Mouse (Mus musculus): ENCODE measurements around the gene Pcolce2. TPM values are rescaled to one million over a fixed set of nuclear protein-coding genes. Genes with fewer than 3 reads are reported as not detected.

Gene Pcolce2
- polyA plus RNA-seq, 1 experiment from 2014 or later = 8.0 TPM

DNA sequence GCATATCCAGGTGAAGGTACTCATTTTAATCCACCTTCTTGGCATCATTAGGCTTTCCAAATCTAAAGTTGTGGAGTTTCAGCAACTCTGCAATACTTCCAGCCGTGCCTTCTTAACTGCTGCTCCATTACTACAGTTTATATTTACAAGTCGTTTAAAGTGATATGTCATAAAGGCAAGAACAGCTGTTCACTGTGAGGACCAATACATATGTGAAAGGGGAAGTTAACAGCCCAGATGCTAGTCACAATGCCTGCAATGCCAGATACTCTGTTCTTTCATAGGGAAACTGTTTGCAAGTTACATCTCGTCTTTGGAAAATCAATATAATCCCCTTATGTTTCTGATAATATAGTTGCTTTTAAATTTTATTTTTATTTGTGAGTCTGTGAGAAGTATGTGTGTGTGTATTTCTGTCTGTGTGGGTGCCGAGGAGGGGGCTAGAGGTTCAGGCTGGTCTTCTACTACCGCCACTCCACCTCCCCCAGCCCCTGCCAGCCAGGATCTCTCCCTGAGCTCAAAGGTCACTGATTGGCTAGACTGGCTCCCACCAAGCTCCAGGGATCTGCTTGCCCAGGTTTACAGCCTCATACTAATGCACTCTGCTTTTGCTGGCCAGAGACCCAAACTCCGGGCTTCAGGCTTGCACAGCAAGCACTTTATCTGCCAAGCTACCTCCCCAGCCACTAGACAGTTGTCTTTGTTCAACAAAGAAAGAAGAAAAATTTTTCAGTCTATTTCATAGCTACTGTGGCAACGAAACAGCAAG, 107.6 kb downstream of the Pcolce2 start:
- Histone ChIP-seq H3K9me3 (no peaks in the 10 kb centered on the region), H3K9ac (no peak overlapping the region), H3K4me3 (no peak overlapping the region), H3K36me3 (no peaks in the 10 kb centered on the region), H3K27me3 (peaks cover 10% of the 10 kb centered on the region; the same call in 1 of the 2 replicates), H3K4me2 (0 out of 2 replicates have a peak overlapping the region, but pooled peaks have one; percentile 18), H3K27ac (no peak overlapping the region), H3K4me1 (peaks cover 16% of the 10 kb centered on the region; the same call in 1 of the 2 replicates)
- WGBS = 48% methylated on average over 7 of the region's 7 CpGs
- no peak for ATAC-seq (ENCODE audit: borderline replicate concordance, extremely low read depth, low FRiP score, low TSS enrichment)

DNA sequence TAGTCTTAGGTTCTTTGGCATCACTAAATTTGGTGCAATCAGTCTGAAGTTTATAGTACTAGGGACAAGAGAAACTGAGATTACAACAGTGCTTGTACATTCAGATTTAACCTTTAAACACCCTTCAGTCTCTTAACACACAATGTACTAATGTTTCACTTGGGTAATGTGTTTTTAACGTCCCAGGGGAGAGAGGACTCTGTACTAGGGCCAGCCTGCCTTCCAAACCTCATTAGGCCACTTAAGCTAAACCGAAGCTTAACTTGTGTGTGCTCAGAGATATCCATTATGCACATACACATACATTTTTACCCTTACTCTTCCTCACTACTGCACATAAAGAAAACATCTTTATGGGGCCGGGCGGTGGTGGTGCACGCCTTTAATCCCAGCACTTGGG, 109.9 kb downstream of the Pcolce2 start:
- H3K4me1 ChIP-seq = peaks cover 21% of the 10 kb centered on the region; the same call in 1 of the 2 replicates
- no peak for ATAC-seq (ENCODE audit: borderline replicate concordance, extremely low read depth, low FRiP score, low TSS enrichment)
- 80% methylated on average over 5 of the region's 5 CpGs for WGBS
- H3K27me3 ChIP-seq = peaks cover 21% of the 10 kb centered on the region; the same call in 1 of the 2 replicates
- H3K9me3 ChIP-seq = no peaks in the 10 kb centered on the region
- no peak overlapping the region for H3K9ac ChIP-seq
- no peak overlapping the region for H3K4me3 ChIP-seq
- no peak overlapping the region for H3K4me2 ChIP-seq
- H3K27ac ChIP-seq = no peak overlapping the region
- no peaks in the 10 kb centered on the region for H3K36me3 ChIP-seq

Other genes starting within 250 kb of the Pcolce2 start
- 12.1 and 12.2 TPM in 2 replicates for gene Chst2, start 230.9 kb upstream of the Pcolce2 start, polyA plus RNA-seq (2015; fragmentation: Nextera tagmentation; extraction: Ambion mirVana)
- gene U2surp, start 125.6 kb upstream of the Pcolce2 start, polyA plus RNA-seq (2015; fragmentation: Nextera tagmentation; extraction: Ambion mirVana) = 126 and 127 TPM in 2 replicates
- 0.12 and 0.13 TPM in 2 replicates for gene Paqr9, start 77.9 kb upstream of the Pcolce2 start, polyA plus RNA-seq (2015; fragmentation: Nextera tagmentation; extraction: Ambion mirVana)
- gene Trpc1, start 112.8 kb downstream of the Pcolce2 start, polyA plus RNA-seq (2015; fragmentation: Nextera tagmentation; extraction: Ambion mirVana) = 3.4 and 3.9 TPM in 2 replicates
- gene Pls1, start 207.7 kb downstream of the Pcolce2 start, polyA plus RNA-seq (2015; fragmentation: Nextera tagmentation; extraction: Ambion mirVana) = 11.5 and 12.1 TPM in 2 replicates
- gene Atr, start 220.0 kb downstream of the Pcolce2 start, polyA plus RNA-seq (2015; fragmentation: Nextera tagmentation; extraction: Ambion mirVana) = 13.0 and 13.7 TPM in 2 replicates